Mouse (Mus musculus): ENCODE data around the gene Ccdc28b. TPM values are rescaled to one million over a fixed set of nuclear protein-coding genes. Genes with fewer than 3 reads are reported as not detected.
A peak's percentile ranks its signal among the peaks of the same experiment; 100 is the strongest.

The Ccdc28b gene
- polyA plus RNA-seq, 1 experiment from 2014 or later, result 159 TPM

GRCm38 (mm10) chr4:129609139-129609631 lies 14.6 kb downstream of the Ccdc28b start:
- ATAC-seq (ENCODE audit: low FRiP score, low read depth), result peak; percentile 14; the same call in 1 of the 2 replicates
- Histone ChIP-seq H3K9me3 (no peaks in the 10 kb centered on the region), H3K4me2 (no peak overlapping the region), H3K27me3 (no peaks in the 10 kb centered on the region), H3K36me3 (peaks cover 34% of the 10 kb centered on the region), H3K4me3 (no peak overlapping the region), H3K27ac (replicated peaks) (no peak overlapping the region), H3K9ac (no peak overlapping the region), H3K4me1 (replicated peaks) (0 out of 2 replicates have a peak, but pooled peaks cover 2% of the 10 kb centered on the region)
- 80% methylated on average over 12 of the region's 12 CpGs for WGBS

DNA sequence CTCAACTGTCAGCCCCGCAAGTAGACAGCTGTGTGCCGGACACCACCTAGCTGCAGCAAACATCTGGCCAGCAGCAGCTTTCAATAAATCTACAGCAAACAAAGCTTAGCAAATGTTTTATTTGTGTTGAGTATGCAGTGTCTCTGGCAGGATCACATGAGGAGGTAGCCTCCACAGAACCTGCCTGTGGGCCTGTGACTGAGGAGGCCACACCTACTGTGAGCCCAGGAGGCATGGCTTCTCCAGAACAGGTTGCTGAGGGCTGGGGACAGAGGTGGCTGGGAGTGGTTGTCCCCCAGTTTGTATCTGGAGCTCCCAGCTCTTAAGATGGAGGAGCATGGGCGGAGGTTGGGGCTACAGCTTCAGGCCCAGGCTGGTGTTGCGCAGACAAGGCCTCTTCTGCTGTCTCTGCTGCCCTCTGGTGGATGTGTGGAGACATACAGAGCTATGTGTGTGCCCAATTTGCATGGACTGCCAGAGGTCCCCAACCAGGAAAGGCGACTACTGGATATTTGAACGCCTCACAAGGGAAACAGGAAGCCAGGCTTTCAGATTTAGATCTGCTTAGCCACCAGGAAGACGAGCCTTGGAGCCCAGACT lies 15.2 kb downstream of the Ccdc28b start:
- no peaks in the 10 kb centered on the region for H3K27me3 ChIP-seq
- H3K4me2 ChIP-seq, result no peak overlapping the region
- peak overlapping the region; percentile 1; the same call in 1 of the 2 replicates for H3K9ac ChIP-seq
- 0 out of 2 replicates have a peak, but pooled peaks cover 2% of the 10 kb centered on the region for H3K4me1 ChIP-seq (replicated peaks)
- ATAC-seq (ENCODE audit: low FRiP score, low read depth), result peak; percentile 84
- H3K36me3 ChIP-seq, result peaks cover 41% of the 10 kb centered on the region
- peak overlapping the region; percentile 35; the same call in 1 of the 2 replicates for H3K27ac ChIP-seq (replicated peaks)
- 38% methylated on average over 7 of the region's 7 CpGs for WGBS
- H3K9me3 ChIP-seq, result no peaks in the 10 kb centered on the region
- H3K4me3 ChIP-seq, result no peak overlapping the region

- Histone ChIP-seq H3K27ac (replicated peaks) (peak within 1 kb of the TSS; percentile 77), H3K27me3 (no peaks in the 10 kb centered on the region), H3K4me2 (peak within 1 kb of the TSS; percentile 90), H3K4me1 (replicated peaks) (peaks cover 38% of the 10 kb centered on the region), H3K36me3 (peaks cover 38% of the 10 kb centered on the region), H3K4me3 (peak within 1 kb of the TSS; percentile 91), H3K9me3 (no peaks in the 10 kb centered on the region), H3K9ac (peak within 1 kb of the TSS; percentile 94)
- under 1% methylated on average over 74 of the region's 74 CpGs for WGBS
- peak; percentile 93 for ATAC-seq (ENCODE audit: low FRiP score, low read depth)
These were observed 23.3 kb downstream of the Ccdc28b start, which contains the start of the genes Eif3i and Tmem234 for GRCm38 (mm10) chr4:129600233-129601158. TSS of gene Eif3i (minus strand) at chr4:129600648. TSS of gene Tmem234 (plus strand) at chr4:129600668.

GRCm38 (mm10) chr4:129588865-129589264 lies 34.9 kb downstream of the Ccdc28b start:
- H3K36me3 ChIP-seq, result peaks cover 35% of the 10 kb centered on the region
- no peak overlapping the region for H3K9ac ChIP-seq
- H3K4me3 ChIP-seq, result no peak overlapping the region
- H3K27ac ChIP-seq (replicated peaks), result no peak overlapping the region
- ATAC-seq (ENCODE audit: low FRiP score, low read depth), result no peak
- H3K27me3 ChIP-seq, result no peaks in the 10 kb centered on the region
- 75% methylated on average over 4 of the region's 4 CpGs for WGBS
- H3K4me1 ChIP-seq (replicated peaks), result 0 out of 2 replicates have a peak, but pooled peaks cover 8% of the 10 kb centered on the region
- H3K9me3 ChIP-seq, result no peaks in the 10 kb centered on the region
- H3K4me2 ChIP-seq, result no peak overlapping the region

DNA sequence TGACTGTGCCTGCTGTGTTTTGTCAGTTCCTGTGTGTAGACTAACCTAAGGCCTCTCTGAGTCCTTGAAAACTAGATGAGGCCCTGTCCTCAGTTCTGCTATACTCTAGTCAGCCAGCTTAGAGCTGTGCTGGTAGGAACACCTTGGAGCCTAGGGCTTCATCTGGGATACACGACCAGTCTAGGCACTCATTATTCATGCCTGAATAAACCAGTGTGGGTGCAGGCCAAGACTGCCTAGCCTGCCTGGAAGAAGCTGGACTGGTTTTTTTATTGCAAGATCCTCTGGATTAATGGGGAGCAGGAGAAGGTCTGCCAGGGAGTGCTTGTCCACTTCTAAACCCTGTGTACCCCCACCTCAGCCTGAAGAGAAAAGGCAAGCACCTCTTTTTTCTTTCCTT lies 36.8 kb downstream of the Ccdc28b start:
- 0 out of 2 replicates have a peak, but pooled peaks cover 8% of the 10 kb centered on the region for H3K4me1 ChIP-seq (replicated peaks)
- no peak overlapping the region for H3K4me3 ChIP-seq
- no peaks in the 10 kb centered on the region for H3K27me3 ChIP-seq
- H3K27ac ChIP-seq (replicated peaks), result no peak overlapping the region
- H3K9me3 ChIP-seq, result no peaks in the 10 kb centered on the region
- H3K4me2 ChIP-seq, result no peak overlapping the region
- no peak for ATAC-seq (ENCODE audit: low FRiP score, low read depth)
- H3K36me3 ChIP-seq, result peaks cover 19% of the 10 kb centered on the region
- no peak overlapping the region for H3K9ac ChIP-seq
- 29% methylated on average over 1 of the region's 1 CpGs for WGBS

GRCm38 (mm10) chr4:129585773-129586172 lies 38.0 kb downstream of the Ccdc28b start:
- Histone ChIP-seq H3K36me3 (peaks cover 7% of the 10 kb centered on the region), H3K4me1 (replicated peaks) (0 out of 2 replicates have a peak, but pooled peaks cover 8% of the 10 kb centered on the region), H3K9me3 (no peaks in the 10 kb centered on the region), H3K27me3 (no peaks in the 10 kb centered on the region), H3K4me3 (no peak overlapping the region), H3K9ac (no peak overlapping the region), H3K27ac (replicated peaks) (no peak overlapping the region), H3K4me2 (peak overlapping the region; percentile 52; the same call in 1 of the 2 replicates)
- 86% methylated on average over 9 of the region's 9 CpGs for whole genome bisulfite sequencing
- no peak for ATAC-seq (ENCODE audit: low FRiP score, low read depth)

GRCm38 (mm10) chr4:129584884-129585608 lies 38.7 kb downstream of the Ccdc28b start:
- Histone ChIP-seq H3K4me3 (peak overlapping the region; percentile 31), H3K4me2 (peak overlapping the region; percentile 52), H3K9ac (peak overlapping the region; percentile 25), H3K36me3 (no peaks in the 10 kb centered on the region; the same call in 1 of the 2 replicates), H3K27ac (replicated peaks) (no peak overlapping the region), H3K9me3 (no peaks in the 10 kb centered on the region), H3K4me1 (replicated peaks) (0 out of 2 replicates have a peak, but pooled peaks cover 8% of the 10 kb centered on the region), H3K27me3 (no peaks in the 10 kb centered on the region)
- 4% methylated on average over 36 of the region's 36 CpGs for WGBS
- peak; percentile 34; the same call in 1 of the 2 replicates for ATAC-seq (ENCODE audit: low FRiP score, low read depth)

DNA sequence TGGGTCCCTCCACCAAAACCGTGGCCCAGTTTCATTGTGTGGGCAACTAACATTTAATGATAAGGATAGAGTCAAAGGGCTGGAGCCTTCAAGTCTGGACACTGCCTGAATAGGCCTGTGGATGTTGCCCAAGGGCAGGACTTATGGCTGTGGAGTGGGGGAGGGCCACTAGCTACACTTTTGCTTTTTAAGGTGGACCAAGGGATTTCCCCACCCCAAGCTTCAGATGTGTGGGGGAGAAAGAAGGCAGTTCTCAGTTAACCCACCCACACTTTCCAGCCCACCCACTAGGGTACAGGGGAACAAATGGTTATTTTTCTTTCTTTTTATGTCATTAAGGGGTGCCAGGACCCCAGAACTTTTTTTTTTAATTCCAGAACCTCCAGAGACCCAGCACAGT lies 39.4 kb downstream of the Ccdc28b start:
- H3K4me1 ChIP-seq (replicated peaks), result 0 out of 2 replicates have a peak, but pooled peaks cover 8% of the 10 kb centered on the region
- peak overlapping the region; percentile 52 for H3K4me2 ChIP-seq
- ATAC-seq (ENCODE audit: low FRiP score, low read depth), result no peak
- WGBS, result 74% methylated on average over 1 of the region's 1 CpGs
- no peaks in the 10 kb centered on the region for H3K36me3 ChIP-seq
- H3K9me3 ChIP-seq, result no peaks in the 10 kb centered on the region
- no peak overlapping the region for H3K4me3 ChIP-seq
- H3K27ac ChIP-seq (replicated peaks), result no peak overlapping the region
- H3K9ac ChIP-seq, result no peak overlapping the region
- H3K27me3 ChIP-seq, result no peaks in the 10 kb centered on the region

GRCm38 (mm10) chr4:129582251-129582650 lies 41.5 kb downstream of the Ccdc28b start:
- Histone ChIP-seq H3K9ac (no peak overlapping the region), H3K4me3 (no peak overlapping the region), H3K36me3 (no peaks in the 10 kb centered on the region), H3K4me2 (no peak overlapping the region), H3K4me1 (replicated peaks) (0 out of 2 replicates have a peak, but pooled peaks cover 8% of the 10 kb centered on the region), H3K27ac (replicated peaks) (no peak overlapping the region), H3K27me3 (no peaks in the 10 kb centered on the region), H3K9me3 (no peaks in the 10 kb centered on the region)
- WGBS, result 86% methylated on average over 1 of the region's 1 CpGs
- ATAC-seq (ENCODE audit: low FRiP score, low read depth), result no peak

GRCm38 (mm10) chr4:129580347-129580746 lies 43.4 kb downstream of the Ccdc28b start:
- H3K27me3 ChIP-seq, result no peaks in the 10 kb centered on the region
- H3K4me3 ChIP-seq, result no peak overlapping the region
- no peak overlapping the region for H3K27ac ChIP-seq (replicated peaks)
- H3K9me3 ChIP-seq, result no peaks in the 10 kb centered on the region
- H3K36me3 ChIP-seq, result no peaks in the 10 kb centered on the region
- 0 out of 2 replicates have a peak, but pooled peaks cover 11% of the 10 kb centered on the region for H3K4me1 ChIP-seq (replicated peaks)
- 76% methylated on average over 7 of the region's 7 CpGs for WGBS
- H3K4me2 ChIP-seq, result no peak overlapping the region
- no peak overlapping the region for H3K9ac ChIP-seq
- no peak for ATAC-seq (ENCODE audit: low FRiP score, low read depth)

DNA sequence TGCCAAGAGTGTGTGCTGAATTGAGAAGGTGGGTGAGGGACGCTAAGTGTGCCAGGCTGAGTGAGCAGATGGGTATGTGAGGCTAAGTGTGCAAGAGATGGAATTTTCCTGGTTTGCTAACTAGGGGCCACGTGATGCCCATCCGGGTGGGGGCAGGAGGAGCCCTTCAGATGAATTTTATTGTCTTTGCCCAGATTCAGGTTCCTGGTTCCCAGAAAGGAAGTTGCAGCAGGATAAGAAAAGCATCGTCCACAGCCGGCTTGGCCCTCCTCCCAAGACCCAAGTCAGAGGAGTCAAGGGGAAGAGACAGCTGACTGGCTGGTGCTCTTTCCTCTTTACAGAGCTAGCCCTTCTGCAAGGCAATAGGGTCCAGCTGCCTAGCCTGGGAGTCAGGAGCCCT lies 45.3 kb downstream of the Ccdc28b start, which contains the start of gene Fam167b:
Gene Fam167b (minus strand): TSS at position 84 of the 400 bp plus-strand sequence.
- Histone ChIP-seq H3K9ac (no peak within 1 kb of the TSS), H3K27ac (replicated peaks) (no peak within 1 kb of the TSS), H3K4me1 (replicated peaks) (0 out of 2 replicates have a peak, but pooled peaks cover 5% of the 10 kb centered on the region), H3K36me3 (no peaks in the 10 kb centered on the region), H3K4me2 (peak within 1 kb of the TSS; percentile 23), H3K27me3 (no peaks in the 10 kb centered on the region), H3K4me3 (no peak within 1 kb of the TSS), H3K9me3 (no peaks in the 10 kb centered on the region)
- ATAC-seq (ENCODE audit: low FRiP score, low read depth), result no peak
- 88% methylated on average over 5 of the region's 5 CpGs for WGBS
